Mouse (Mus musculus): ENCODE measurements around the gene Olfr905. TPM values are rescaled to one million over a fixed set of nuclear protein-coding genes. Genes with fewer than 3 reads are reported as not detected.

Olfr905 gene
- polyA plus RNA-seq, 1 experiment from 2014 or later: not detected

Other genes with a start within 250 kb of the Olfr905 start
- gene Olfr143, start 218.3 kb upstream of the Olfr905 start, polyA plus RNA-seq (2016; fragmentation: Nextera tagmentation; extraction: Ambion mirVana): not detected in 2 replicates
- gene Olfr895, start 203.3 kb upstream of the Olfr905 start, polyA plus RNA-seq (2016; fragmentation: Nextera tagmentation; extraction: Ambion mirVana): not detected in 2 replicates
- not detected in 2 replicates for gene Olfr896-ps1, start 180.0 kb upstream of the Olfr905 start, polyA plus RNA-seq (2016; fragmentation: Nextera tagmentation; extraction: Ambion mirVana)
- gene Olfr25, start 142.0 kb upstream of the Olfr905 start, polyA plus RNA-seq (2016; fragmentation: Nextera tagmentation; extraction: Ambion mirVana): not detected in 2 replicates
- not detected in 2 replicates for gene Olfr898, start 122.7 kb upstream of the Olfr905 start, polyA plus RNA-seq (2016; fragmentation: Nextera tagmentation; extraction: Ambion mirVana)
- not detected in 2 replicates for gene Olfr250, start 104.2 kb upstream of the Olfr905 start, polyA plus RNA-seq (2016; fragmentation: Nextera tagmentation; extraction: Ambion mirVana)
- gene Olfr251, start 94.0 kb upstream of the Olfr905 start, polyA plus RNA-seq (2016; fragmentation: Nextera tagmentation; extraction: Ambion mirVana): not detected in 2 replicates
- gene Olfr147, start 69.4 kb upstream of the Olfr905 start, polyA plus RNA-seq (2016; fragmentation: Nextera tagmentation; extraction: Ambion mirVana): not detected in 2 replicates
- not detected in 2 replicates for gene Olfr901, start 41.7 kb upstream of the Olfr905 start, polyA plus RNA-seq (2016; fragmentation: Nextera tagmentation; extraction: Ambion mirVana)
- gene Olfr902, start 23.5 kb upstream of the Olfr905 start, polyA plus RNA-seq (2016; fragmentation: Nextera tagmentation; extraction: Ambion mirVana): not detected in 2 replicates
- gene Olfr904, start 8.0 kb upstream of the Olfr905 start, polyA plus RNA-seq (2016; fragmentation: Nextera tagmentation; extraction: Ambion mirVana): not detected in 2 replicates
- not detected in 2 replicates for gene Olfr906, start 16.0 kb downstream of the Olfr905 start, polyA plus RNA-seq (2016; fragmentation: Nextera tagmentation; extraction: Ambion mirVana)
- gene Olfr907, start 24.7 kb downstream of the Olfr905 start, polyA plus RNA-seq (2016; fragmentation: Nextera tagmentation; extraction: Ambion mirVana): not detected in 2 replicates
- not detected in 2 replicates for gene Olfr911-ps1, start 50.5 kb downstream of the Olfr905 start, polyA plus RNA-seq (2016; fragmentation: Nextera tagmentation; extraction: Ambion mirVana)
- not detected in 2 replicates for gene Olfr910, start 66.7 kb downstream of the Olfr905 start, polyA plus RNA-seq (2016; fragmentation: Nextera tagmentation; extraction: Ambion mirVana)
- gene Olfr912, start 109.1 kb downstream of the Olfr905 start, polyA plus RNA-seq (2016; fragmentation: Nextera tagmentation; extraction: Ambion mirVana): not detected in 2 replicates
- not detected in 2 replicates for gene Olfr913, start 121.7 kb downstream of the Olfr905 start, polyA plus RNA-seq (2016; fragmentation: Nextera tagmentation; extraction: Ambion mirVana)
- gene Olfr914, start 134.0 kb downstream of the Olfr905 start, polyA plus RNA-seq (2016; fragmentation: Nextera tagmentation; extraction: Ambion mirVana): not detected in 2 replicates
- gene Olfr916, start 188.8 kb downstream of the Olfr905 start, polyA plus RNA-seq (2016; fragmentation: Nextera tagmentation; extraction: Ambion mirVana): not detected in 2 replicates
- not detected in 2 replicates for gene Olfr917, start 194.7 kb downstream of the Olfr905 start, polyA plus RNA-seq (2016; fragmentation: Nextera tagmentation; extraction: Ambion mirVana)
- gene Olfr918, start 203.5 kb downstream of the Olfr905 start, polyA plus RNA-seq (2016; fragmentation: Nextera tagmentation; extraction: Ambion mirVana): not detected in 2 replicates
- not detected in 2 replicates for gene Olfr919, start 232.6 kb downstream of the Olfr905 start, polyA plus RNA-seq (2016; fragmentation: Nextera tagmentation; extraction: Ambion mirVana)
- 14.2 and 15.9 TPM in 2 replicates for gene Vwa5a, start 247.2 kb downstream of the Olfr905 start, polyA plus RNA-seq (2016; fragmentation: Nextera tagmentation; extraction: Ambion mirVana)